Comparison of ENCODE assay signal across 9 mouse cellular contexts in the genomic region with DNA sequence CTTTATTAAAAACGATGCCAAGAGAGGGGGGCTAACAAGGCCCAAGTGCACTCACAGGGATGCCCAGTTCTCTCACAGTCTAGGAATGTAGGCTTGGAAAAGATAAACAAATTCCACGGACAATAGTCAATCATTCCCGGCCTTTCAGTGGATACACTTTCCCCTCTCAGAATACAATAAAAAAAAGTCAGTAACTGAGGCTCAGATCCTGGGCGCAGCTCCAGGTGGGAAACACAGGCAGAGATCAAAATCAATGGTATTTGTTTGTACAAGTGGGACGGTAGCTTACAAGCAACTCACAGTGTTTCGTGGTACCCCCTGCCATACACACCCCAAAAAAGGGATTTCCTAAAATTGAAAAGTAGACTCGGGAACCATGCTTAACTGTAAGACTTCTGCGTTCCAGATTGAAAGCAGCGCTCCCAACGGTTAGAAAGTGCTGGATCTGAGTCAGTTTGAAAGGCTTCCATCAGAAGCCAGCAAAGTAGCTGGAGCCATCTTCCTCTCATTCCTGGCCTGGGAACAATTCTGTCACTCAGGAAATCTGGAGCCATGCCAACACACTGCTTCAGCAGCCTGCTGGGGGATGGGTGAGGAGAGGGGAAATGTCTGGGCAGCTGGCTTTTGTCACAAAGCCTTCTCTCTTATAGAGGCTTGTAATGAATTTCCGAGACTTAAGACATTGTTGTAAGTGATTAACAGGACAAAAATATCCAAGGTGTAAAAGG.
DNase-seq lines count a peak whose midpoint lies in the region; ATAC-seq lines count a peak whose summit lies in the region.
"Had no signal": no experiment of that assay in that cellular context is flagged by ENCODE, and none has a peak within 500 bp of the region (broad histone marks: within the 10 kb centered on the region; RNA-seq: fewer than 3 reads in every experiment).

No protein-coding gene starts in this region.

- no peak overlapping the region for H3K4me3 ChIP-seq in forebrain, embryonic 14.5 days (ENCODE audit: low read depth, low read length)
- H3K4me3 ChIP-seq in heart, embryonic 16.5 days (ENCODE audit: low read length): no peak overlapping the region
- peak overlapping the region; percentile 19; the same call in 1 of the 2 replicates for H3K4me3 ChIP-seq in lung, embryonic 16.5 days (ENCODE audit: low read length)

- H3K27me3 ChIP-seq in forebrain, embryonic 14.5 days (replicated peaks; ENCODE audit: control insufficient read depth, insufficient read depth, low read length): no peaks in the 10 kb centered on the region
- no peaks in the 10 kb centered on the region for H3K27me3 ChIP-seq in heart, embryonic 16.5 days (ENCODE audit: control insufficient read depth, insufficient read depth, low read length)
- H3K27me3 ChIP-seq in lung, embryonic 16.5 days (ENCODE audit: control insufficient read depth, insufficient read depth, low read depth, low read length): no peaks in the 10 kb centered on the region

- H3K36me3 ChIP-seq in forebrain, embryonic 14.5 days (ENCODE audit: control insufficient read depth, insufficient read depth, low read length): no peaks in the 10 kb centered on the region
- H3K36me3 ChIP-seq in heart, embryonic 16.5 days (ENCODE audit: control insufficient read depth, insufficient read depth): no peaks in the 10 kb centered on the region
- no peaks in the 10 kb centered on the region for H3K36me3 ChIP-seq in lung, embryonic 16.5 days (ENCODE audit: control insufficient read depth, insufficient read depth, low read length)
- H3K36me3 ChIP-seq: G1E had no signal

- peak overlapping the region; percentile 1; the same call in 1 of the 2 replicates for H3K4me2 ChIP-seq in forebrain, embryonic 14.5 days (ENCODE audit: low read length)
- peak overlapping the region; percentile 44 for H3K4me2 ChIP-seq in heart, embryonic 16.5 days (ENCODE audit: low read depth, low read length)
- peak overlapping the region; percentile 49 for H3K4me2 ChIP-seq in lung, embryonic 16.5 days (ENCODE audit: low read depth, low read length)

- 15% methylated on average over 11 of the region's 11 CpGs for WGBS in forebrain, embryonic 14.5 days
- 7% methylated on average over 11 of the region's 11 CpGs for WGBS in heart, embryonic 16.5 days
- 9% methylated on average over 11 of the region's 11 CpGs for WGBS in lung, embryonic 16.5 days

- H3K27ac ChIP-seq in forebrain, embryonic 14.5 days (ENCODE audit: low read depth, low read length): peak overlapping the region; percentile 45; the same call in 1 of the 2 replicates
- H3K27ac ChIP-seq in heart, embryonic 16.5 days (ENCODE audit: low read length): peak overlapping the region; percentile 92
- peak overlapping the region; percentile 92 for H3K27ac ChIP-seq in lung, embryonic 16.5 days (ENCODE audit: low read length)

- H3K9ac ChIP-seq in forebrain, embryonic 14.5 days (ENCODE audit: low read length): no peak overlapping the region
- H3K9ac ChIP-seq in heart, embryonic 16.5 days (ENCODE audit: low read length): no peak overlapping the region
- no peak overlapping the region for H3K9ac ChIP-seq in lung, embryonic 16.5 days (ENCODE audit: low read length)

- peak; percentile 95 for ATAC-seq in forebrain, embryonic 14.5 days
- ATAC-seq in heart, embryonic 16.5 days (replicated peaks; ENCODE audit: extremely low read depth, insufficient read depth, low FRiP score): peak; percentile 90
- peak; percentile 94 for ATAC-seq in lung, embryonic 16.5 days (ENCODE audit: low read depth)
- no peak for ATAC-seq in erythroid progenitor cell, adult 5-6 weeks (replicated peaks; ENCODE audit: low FRiP score, poor library complexity, severe bottlenecking)

- peaks cover 27% of the 10 kb centered on the region for H3K4me1 ChIP-seq in forebrain, embryonic 14.5 days (ENCODE audit: control insufficient read depth, insufficient read depth, low read length)
- H3K4me1 ChIP-seq in heart, embryonic 16.5 days (ENCODE audit: control insufficient read depth, insufficient read depth, low read length): peaks cover 28% of the 10 kb centered on the region
- H3K4me1 ChIP-seq in lung, embryonic 16.5 days (replicated peaks; ENCODE audit: control insufficient read depth, insufficient read depth, low read length): peaks cover 32% of the 10 kb centered on the region

- DNase-seq in urinary bladder, postnatal 4 days (ENCODE audit: low spot score in 2 of 2): peak; percentile 36 to 70
- DNase-seq in urinary bladder, postnatal 10 days (ENCODE audit: low spot score): no peak
- DNase-seq in forebrain, embryonic 14.5 days (ENCODE audit: low spot score): peak; percentile 97
- peak; percentile 60 to 63 for DNase-seq in layer of hippocampus, adult 8-10 months (ENCODE audit: low spot score in 2 of 2)
- DNase-seq in right cerebral cortex, postnatal 10 days (ENCODE audit: low spot score in 2 of 2): peak; percentile 83 to 84

- no peaks in the 10 kb centered on the region for H3K9me3 ChIP-seq in forebrain, embryonic 14.5 days (replicated peaks; ENCODE audit: control insufficient read depth, low read length)
- H3K9me3 ChIP-seq in heart, embryonic 16.5 days (replicated peaks; ENCODE audit: control insufficient read depth, low read length): peaks cover 4% of the 10 kb centered on the region
- H3K9me3 ChIP-seq in lung, embryonic 16.5 days (ENCODE audit: control insufficient read depth, low read length): 0 out of 2 replicates have a peak, but pooled peaks cover 2% of the 10 kb centered on the region
- H3K9me3 ChIP-seq: G1E had no signal
